Mouse (Mus musculus) lung, postnatal 14 days (tissue): ENCODE results near the gene Hivep3.
A peak's percentile ranks its signal among the peaks of the same experiment; 100 is the strongest.

Experiments used
- DNase-seq: peaks from one replicate; pipeline ENCODE4 v3.0.0; 2021

The Hivep3 gene

DNA sequence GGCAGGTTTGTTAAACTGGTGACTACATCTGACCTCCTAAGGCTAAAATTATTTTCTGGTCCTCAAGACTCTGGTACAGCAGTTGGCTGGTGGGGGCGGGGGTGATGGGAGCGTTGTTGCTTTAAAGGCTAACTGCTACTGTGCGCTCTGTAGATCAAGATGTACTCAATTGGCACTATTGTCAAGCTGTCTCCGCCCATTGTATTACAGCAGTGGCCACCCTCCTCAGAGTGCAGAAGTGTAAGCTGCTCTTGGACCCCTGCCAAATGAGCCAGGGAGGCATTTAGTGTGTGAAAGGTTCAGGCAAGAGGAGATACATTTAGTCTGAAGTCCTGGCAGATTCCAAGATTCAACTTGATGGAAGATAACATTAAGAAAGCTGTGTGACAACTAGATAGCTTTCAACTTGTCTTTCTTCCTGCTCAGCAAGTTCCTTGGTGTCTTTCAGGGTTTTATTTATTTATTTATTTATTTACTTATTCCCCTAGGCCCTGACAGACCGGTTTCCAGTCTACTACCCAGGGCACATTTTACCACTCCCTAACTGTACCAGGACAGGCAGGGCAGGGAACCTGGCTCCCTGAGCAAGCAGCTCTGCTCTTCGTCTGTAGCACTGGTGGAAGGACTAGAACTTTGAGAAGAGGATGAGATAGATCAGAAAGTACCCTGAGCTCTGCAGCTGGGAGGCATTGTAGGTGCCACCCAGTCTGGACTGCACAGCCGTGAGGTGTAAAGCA lies 83.2 kb downstream of the Hivep3 start:
- DNase-seq = peak; percentile 59

DNA sequence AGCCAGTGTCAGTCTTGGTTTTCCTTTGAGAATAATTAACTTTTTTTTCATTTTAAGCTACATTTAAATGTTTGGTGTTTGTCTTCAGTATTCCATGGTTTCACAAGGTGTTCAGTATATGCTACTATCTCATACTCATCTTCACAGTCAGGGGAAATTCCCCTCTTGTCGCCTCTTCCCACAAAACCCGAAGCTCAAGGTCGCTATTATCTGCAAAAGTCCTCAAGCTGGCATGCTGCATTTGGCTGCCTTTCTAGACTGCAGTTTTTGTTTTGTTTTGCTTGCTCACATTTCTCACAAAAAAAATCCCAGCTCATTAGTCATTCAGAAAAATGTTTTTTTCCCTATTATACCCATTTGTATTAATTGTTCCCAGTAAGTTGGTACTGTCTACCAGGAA lies 92.4 kb downstream of the Hivep3 start:
- DNase-seq = no peak

DNA sequence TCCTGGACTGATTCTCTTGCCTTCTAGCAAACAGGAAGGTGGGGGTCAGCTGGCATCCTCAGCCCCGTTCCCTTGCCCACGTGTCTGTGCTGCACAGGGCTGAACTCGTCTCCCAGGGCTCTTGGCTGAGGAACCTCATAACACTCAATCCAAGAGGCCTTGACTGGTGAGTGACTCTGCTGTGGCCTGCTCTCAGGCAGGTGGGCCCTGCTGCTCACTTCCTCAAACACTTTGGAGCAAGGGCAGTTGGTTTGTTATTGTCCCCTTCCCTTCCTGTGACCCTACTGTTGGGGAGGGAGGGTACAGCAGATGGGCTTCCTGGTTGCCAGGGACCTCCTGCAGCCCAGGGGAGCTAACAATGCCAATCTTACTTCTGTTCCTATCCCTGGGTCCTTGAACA lies 94.8 kb downstream of the Hivep3 start:
- DNase-seq = no peak

DNA sequence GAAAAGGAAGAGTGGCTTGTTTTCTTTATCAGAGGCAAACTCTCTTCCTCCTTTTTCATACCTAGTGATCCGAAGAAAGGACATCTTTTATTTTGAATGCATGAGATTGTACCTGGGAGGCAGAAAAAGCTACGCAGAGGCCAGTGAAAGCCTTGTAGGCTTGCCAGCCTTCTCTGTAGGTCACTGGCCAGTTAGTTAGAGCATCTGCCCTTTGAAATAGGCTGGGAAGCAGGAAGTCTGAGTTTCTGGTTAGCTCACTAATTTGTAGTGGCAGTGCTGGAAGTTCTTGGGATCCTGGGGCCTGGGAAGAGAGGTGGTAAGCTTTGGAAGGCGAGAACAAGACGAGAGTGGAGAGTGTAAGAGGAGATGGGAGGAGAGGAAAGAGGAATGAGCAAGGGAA lies 95.4 kb downstream of the Hivep3 start:
- DNase-seq = no peak

DNA sequence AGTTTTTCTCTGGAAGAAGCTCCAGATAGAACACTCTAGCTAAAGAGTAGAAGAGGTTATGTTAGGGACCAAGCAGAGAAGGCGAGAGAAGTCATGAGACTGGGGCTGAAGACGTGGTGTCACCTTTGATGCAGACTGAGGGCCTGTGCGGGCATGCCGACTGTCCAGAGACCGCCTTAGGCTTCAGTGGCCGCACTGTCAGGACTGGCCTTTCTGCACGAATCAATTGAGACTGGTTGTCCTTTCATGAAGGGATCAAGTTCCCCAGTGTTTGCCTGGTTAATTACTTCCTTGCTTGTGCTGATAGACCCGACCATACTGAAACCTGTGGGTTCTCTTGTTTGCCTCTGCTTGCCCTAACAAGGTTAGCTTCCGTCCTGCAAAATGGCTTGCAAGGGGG lies 99.7 kb downstream of the Hivep3 start:
- DNase-seq = no peak

DNA sequence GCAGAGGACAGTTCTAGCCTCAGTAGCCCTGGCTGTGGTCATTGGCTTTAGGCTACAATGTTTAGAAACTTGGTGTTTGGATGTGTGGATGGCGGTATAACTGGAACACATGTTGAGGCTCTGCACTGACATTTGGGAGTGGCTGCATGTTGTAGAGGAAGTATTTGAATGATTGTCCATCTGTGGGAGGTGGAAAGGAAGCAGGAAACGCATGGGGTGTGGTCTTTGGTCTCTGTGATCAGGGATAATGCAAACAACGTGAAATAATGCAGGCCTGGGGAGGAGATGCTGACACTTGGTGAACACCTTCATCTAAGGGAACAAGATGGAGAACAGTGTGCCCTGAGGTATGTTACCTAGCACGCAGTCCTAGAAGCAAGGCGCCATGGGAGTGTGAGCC lies 100.3 kb downstream of the Hivep3 start:
- no peak for DNase-seq

DNA sequence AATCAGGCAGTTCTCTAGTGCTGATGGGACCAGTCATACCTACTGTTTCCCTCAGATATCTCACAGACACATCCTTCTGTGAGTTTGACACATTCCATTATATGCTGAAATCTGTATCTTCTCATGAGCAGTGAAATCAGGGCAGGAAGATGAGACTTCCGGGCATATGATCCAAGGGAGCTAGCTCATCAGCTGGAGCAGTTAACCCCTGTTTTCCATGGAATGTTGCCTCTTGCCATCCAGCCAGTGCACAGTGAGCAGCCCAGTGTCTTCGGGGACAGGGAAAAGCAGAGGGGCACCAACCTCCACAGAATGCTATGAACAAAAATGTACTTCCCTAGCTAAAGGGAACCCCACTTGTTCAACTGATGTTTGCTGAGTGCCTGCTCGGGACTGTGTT lies 102.6 kb downstream of the Hivep3 start:
- no peak for DNase-seq

DNA sequence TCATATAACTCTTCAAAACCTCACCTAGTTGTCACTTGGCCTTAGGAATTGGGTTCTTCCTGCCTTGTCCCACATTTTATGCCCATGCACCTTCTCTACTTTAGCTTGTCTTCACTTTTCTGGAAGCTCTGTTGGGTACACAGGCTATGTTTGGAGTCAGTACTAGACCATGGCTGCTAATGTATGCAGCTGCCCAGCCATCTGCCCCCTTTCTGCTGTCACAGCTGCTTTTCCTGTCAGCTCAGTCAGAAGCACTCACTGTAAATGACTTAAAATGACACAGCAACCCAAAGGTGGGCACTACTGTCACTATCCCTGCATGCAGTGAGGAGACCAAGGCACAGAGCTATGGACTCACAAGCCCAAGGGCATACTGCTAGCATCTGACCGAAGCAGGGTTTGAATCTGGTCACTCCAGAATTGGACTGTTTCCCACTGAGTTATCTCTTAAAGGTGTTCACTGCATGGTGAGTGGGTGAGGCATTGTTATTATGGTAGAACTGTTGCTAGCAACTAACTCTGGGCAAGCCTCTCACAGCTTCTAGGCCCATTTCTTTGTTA lies 104.0 kb downstream of the Hivep3 start:
- DNase-seq = no peak

DNA sequence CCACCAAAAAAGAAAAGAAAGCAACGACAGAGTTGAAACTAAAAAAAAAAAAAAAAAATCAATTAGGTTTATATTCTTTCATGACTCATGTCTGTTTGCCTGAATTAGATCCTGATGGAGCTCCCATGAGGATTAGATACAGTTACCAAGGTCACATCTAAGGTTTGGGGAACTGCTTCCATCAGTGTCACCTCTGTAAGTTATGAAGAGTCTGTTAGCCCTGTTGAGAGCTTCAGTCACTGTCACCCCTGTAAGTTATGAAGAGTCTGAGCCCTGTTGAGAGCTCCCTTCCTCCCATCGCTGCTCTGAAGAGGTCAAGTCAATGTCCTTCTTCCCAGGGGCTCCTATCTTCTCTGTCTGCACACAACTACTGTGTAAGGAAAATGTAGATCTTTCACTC lies 104.7 kb downstream of the Hivep3 start:
- DNase-seq = no peak

DNA sequence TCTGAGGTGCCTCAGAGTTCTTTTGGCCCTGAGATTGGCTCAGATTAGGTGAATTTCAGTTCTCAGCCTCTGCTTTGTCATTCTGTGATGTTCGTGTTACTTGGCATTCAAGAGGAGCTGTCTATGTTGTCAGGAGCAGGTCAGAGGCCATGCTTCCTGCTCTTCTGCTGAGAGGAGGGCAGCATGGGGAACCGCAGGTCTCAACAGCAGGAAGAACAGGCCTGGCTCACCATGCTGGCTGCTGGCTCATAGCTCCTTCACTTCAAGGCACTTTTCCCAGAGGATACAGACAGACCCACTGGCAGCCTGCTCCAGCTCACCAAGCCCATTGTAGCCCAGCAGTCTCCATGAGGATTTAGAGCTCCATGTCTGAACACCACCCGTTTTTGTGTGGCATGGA lies 109.7 kb downstream of the Hivep3 start:
- no peak for DNase-seq

DNA sequence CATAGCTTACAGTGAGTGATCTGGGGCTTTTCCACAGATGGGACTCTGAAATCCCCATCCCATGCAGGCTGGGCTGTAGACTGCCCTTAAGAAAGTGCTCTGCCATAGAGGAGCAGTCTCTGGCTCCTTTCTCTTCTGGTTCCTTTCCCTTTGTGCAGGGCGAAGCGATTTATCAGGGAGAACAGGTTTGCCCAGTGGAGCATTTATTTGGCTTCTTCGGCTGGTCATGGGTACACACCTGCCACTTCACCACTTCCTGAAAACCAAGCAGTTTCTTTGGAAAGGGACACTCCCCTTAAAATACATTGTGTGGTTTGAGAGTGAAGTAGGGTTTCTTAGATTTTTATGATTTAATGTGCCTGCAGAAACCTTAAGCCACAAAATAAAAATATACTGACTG lies 110.7 kb downstream of the Hivep3 start:
- no peak for DNase-seq

DNA sequence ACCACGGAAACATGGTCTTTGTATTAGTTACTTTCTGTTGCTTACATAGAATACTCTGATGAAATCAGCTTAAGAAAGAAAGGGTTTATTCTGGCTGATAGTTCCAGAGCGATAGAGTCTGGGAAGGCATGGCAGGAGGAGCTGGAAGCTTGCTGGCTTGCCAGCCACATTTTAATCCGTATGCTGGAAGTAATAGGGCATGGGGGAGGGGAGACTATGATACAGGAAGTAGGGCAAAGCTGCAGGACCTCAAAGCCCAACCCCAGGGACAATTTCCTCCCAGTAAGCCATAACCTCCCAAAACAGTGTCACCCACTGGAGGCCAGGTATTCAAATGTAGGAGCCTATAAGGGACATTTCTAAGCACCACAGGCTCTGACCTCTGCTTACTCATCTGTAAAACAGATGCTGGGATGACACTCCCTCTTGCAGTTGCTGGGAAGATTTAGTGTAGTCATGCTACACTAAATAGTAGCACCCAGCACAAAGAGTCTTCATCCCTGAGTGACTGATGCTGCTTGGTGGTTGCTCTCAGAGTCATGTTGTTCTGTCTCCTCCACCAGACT lies 112.1 kb downstream of the Hivep3 start:
- DNase-seq = no peak

DNA sequence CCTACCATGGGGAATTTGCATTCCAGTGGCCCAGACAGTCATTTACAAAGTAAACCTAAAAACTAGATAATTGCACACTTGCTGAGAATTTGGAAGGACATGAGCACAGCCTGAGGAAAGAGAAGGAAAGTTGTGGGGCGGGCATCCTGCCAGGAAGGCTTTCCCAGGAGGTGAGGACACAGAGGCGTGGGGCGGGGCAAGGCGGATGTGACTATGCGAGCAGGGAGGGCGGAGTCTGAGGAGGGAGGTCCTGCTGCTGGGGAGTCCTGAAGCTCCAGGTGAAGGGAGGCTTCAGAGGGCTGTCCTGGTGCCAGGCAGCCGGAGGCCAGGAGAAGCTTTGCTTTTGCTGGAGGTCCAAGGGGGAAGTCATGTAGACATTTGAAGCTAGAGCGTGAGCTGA lies 118.9 kb downstream of the Hivep3 start:
- peak; percentile 79 for DNase-seq

DNA sequence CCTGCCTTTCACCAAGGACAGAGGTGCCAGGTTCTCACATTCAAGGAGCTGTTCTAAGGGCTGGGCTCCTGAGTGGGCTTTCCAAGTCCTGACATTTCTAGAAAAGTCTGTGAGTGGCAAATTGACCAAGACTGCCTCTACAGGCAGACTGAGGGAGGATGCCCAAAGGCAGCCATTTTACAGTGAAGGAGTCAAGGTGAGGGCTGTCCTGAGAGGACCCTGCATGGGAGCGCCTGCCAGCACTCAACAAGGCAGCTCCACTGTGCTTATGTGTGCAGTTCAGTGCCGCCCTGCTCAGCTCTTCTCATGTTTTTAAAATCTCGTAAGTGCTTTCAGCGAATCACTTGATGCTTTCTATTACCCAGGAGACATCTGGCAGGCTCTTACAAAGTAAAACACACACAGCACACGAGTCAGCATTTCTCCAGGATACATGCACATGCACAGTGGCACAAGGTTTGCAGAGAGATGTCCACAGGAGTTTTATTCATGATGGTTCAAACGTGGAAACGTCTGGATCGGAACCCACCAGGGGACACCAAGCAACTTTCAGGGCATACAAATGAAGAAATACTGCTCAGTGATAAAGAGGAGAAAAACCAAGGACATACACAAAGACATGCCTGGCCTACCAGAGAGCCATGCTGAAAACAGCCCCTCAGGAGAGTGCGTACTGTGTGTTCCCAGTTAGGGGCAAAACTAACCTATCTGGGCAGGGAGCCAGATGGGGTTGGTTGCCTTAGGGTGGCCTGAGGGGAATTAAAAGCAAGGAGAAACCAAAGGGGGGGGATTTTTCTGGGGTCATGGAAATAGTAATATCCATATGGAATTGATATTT lies 120.9 kb downstream of the Hivep3 start:
- DNase-seq = no peak

DNA sequence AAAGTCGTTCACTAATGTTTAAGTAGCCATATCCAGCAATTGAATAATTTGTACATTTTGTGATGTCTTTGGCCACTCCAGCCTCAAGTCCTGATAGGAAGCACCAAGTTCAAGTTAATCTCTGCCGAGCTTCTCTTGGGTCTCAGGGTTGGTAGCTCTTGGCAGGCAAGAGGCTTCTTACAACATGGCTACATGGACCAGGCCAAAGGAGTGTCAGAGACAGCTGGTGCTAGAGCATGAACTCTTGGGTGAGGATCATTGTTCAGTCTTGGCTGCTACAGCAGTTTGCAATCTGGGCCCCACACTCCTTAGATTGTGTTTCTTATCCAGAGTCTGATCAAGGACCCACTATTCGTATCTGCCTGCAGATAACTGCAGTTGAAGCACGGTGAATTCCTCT lies 125.9 kb downstream of the Hivep3 start:
- DNase-seq = peak; percentile 24

DNA sequence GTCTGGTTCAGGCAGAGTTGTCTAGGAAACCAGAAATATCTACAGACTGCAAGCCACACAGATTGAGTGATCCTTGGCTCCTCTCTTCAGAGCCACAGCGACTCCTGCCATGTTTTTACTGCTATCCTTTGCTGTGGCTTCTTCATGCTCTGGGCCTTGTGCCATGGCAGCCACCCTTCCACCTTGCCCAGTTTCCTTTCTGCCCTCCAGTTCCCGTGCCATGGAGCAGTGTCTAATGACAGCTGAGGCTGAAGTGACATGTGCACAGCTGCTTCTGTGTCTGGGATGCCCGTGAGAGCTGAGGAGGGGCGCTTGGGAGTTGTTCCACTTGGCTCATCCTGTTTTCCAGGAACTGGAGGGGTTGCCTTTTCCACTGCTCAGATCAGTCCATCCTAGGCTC lies 127.4 kb downstream of the Hivep3 start:
- DNase-seq = no peak

DNA sequence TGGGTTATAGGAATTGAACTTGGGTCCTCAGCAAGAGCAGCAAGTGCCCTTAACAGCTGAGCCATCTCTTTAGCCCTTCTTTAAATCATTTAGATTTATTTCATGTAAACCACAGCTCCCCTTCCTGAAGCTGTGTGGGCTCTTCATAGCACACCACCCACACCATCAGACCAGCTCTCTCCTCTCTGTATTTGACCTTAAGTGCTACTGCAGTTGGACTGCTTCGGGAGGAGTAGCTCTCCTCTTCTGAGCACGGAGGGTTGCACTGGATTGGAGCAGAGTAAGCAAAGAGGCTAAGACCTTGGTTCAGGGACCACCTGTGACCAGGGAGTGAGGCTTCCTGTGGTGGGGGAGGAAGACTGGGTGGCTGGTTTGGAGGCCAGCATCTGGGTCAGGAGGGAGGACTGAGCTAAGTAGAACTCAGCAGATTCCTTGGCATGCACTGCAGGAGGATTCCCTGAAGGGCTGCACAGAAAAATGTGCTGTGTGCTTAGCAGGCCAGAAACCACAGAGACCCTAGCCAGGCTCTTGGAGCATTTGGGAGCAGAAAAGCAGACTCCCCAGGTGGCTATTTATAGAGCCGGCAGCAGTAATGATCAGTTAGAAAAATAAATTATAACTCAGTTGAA lies 132.4 kb downstream of the Hivep3 start:
- peak; percentile 11 for DNase-seq

DNA sequence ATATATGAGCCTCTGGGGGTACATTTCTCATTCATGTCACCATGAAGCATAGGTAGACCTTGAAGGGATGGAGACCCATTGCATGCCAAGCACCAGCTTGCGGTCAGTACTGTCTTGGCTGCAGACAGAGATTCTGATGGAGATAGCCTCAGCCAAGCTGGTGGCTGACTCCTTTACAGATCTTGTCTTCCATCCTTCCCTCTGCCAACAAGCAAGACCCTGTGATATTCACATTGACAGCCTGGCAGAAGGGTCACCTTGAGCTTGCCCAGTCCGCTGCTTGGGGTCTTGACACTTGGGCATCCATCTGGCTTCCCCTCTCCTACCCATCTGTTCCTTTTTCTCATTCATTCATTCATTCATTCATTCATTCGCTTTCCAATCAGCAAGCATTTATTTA lies 133.5 kb downstream of the Hivep3 start:
- DNase-seq = no peak

DNA sequence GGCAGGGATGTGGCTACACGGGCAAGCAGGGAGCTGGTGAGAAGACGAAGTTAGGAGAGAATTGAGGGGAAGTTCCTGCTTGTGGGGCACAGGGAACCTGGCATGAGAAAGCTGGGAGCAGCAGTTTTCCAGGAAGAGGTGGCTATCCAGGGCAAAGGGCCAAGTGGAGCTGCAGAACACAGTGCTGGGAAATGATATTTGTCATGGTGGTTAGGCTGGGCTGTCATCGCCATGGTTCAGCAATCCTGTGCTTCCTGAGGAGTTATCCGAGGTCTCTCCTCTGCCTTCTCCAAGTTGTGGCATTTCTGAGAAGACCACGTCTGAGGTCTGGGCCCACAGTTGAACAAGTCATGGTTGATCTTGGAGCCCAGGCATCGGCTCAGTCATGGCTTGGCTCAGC lies 136.8 kb downstream of the Hivep3 start:
- peak; percentile 49 for DNase-seq

DNA sequence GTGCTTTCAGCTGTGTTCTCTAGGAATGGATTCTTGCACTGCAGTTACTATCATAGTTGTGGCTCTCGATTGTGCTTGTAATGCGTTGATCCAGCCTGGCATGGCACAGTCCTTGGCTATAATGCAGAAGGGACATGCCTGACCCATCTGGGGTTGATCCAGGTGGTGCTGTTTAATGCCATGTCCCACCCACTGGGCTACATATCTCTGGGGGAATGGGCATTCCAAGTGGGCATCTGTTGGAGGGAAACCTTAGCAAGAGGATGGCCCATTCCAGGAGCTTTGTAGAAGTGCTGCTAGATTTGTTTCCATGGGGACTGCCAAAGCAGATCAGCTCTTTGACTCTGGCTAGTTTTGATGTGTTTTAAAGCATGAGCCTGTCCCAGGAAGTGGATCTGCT lies 137.9 kb downstream of the Hivep3 start:
- no peak for DNase-seq

DNA sequence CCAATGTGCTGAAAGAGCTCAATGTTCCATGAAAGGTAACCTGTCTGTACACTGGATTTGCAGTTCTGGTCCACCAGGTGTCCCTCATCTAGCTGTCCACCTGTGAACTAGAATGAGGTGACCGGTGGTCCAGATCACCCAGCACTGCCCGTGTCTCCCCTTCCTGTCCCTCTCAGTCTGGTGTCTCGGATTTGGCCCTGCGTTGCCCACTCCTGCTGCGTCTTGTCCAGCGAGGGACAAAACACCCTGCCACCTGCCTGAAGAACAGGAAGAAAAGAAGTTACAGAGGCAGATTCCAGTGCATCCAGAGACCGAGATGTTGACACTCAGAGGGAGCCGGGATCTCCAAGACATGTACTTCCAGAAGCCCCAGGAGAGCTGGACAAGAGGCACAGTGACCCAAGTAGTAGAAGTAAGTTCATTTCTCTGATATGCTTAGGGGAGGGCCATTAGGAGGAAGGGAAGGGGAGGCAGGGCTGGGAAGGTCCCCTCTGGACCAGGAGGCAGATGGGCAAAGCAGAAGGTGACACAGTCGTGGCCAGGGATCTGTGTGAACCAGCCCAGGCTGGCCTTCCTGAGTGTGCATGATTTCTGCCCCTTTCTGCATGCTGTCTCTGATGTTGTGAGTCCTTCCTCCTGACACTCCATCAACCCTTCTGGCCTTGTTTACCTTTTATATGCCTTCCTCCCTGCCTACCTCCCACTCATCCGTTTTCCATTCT lies 138.4 kb downstream of the Hivep3 start:
- no peak for DNase-seq

DNA sequence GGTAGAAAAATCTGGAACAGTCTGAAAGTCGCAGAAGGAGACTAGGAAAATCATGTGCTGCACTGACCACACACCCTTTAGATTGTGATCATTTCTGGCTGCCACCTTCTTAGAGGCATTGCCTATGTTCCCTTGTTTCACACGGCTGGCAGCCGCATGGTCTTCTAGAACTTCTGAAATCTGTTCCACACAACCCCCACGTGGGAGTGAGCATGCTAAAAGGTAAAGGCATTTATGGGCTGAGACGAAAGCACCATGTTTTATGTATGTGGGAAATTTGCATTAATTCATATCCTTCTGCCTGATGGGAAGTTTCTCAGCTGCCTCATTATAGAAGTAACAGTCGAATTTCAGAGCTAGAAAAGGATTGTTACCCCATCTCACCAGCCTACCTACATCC lies 140.4 kb downstream of the Hivep3 start:
- DNase-seq = no peak

DNA sequence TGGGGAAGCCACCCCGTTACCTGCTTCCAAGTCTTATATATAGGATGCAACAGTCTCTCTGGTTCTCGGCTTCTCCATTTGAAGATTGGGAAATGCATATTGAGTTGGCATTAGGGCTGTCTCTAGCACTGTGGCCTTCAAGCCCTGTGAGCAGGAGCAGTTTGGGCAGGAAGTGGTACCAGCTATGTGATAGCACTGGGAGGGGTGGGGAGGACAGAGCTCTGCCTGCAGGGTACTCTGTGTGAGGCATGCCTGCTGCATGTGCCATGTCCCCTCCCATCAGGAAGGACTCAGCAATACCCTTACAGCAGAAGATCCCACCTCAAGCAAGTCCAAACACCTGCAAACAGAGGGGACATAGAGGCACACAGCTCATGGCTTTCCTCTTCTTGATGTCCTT lies 142.0 kb downstream of the Hivep3 start:
- no peak for DNase-seq
